Mouse (Mus musculus): ENCODE data around the gene 5730455P16Rik. TPM values are rescaled to one million over a fixed set of nuclear protein-coding genes. Genes with fewer than 3 reads are reported as not detected.

The 5730455P16Rik gene
- polyA plus RNA-seq, 1 experiment from 2014 or later: 17.3 TPM

GRCm38 (mm10) chr11:80351832-80352430 is 25.9 kb downstream of the 5730455P16Rik start:
- DNase-seq (ENCODE audit: low spot score): peak; percentile 96
- no peaks in the 10 kb centered on the region for H3K27me3 ChIP-seq (replicated peaks; ENCODE audit: control insufficient read depth, insufficient read depth, low read length)
- no peak overlapping the region for H3K4me3 ChIP-seq (ENCODE audit: low read depth, low read length)
- 69% methylated on average over 5 of the region's 5 CpGs for WGBS
- ATAC-seq (replicated peaks; ENCODE audit: low FRiP score, low TSS enrichment, low read depth): 0 out of 2 replicates have a peak, but pooled peaks have one; percentile 40
- no peaks in the 10 kb centered on the region for H3K36me3 ChIP-seq (ENCODE audit: control insufficient read depth, insufficient read depth, low read length)
- H3K4me2 ChIP-seq (ENCODE audit: low read length): no peak overlapping the region
- H3K9me3 ChIP-seq (ENCODE audit: control insufficient read depth, low read length): no peaks in the 10 kb centered on the region
- H3K9ac ChIP-seq (ENCODE audit: low read length): no peak overlapping the region
- H3K4me1 ChIP-seq (replicated peaks; ENCODE audit: control insufficient read depth, insufficient read depth, low read length): no peaks in the 10 kb centered on the region
- no peak overlapping the region for H3K27ac ChIP-seq (ENCODE audit: low read depth)

GRCm38 (mm10) chr11:80342482-80342881 is 35.4 kb downstream of the 5730455P16Rik start:
- Histone ChIP-seq H3K27me3 (replicated peaks; ENCODE audit: control insufficient read depth, insufficient read depth, low read length) (no peaks in the 10 kb centered on the region), H3K9me3 (ENCODE audit: control insufficient read depth, low read length) (no peaks in the 10 kb centered on the region), H3K4me2 (ENCODE audit: low read length) (no peak overlapping the region), H3K4me1 (replicated peaks; ENCODE audit: control insufficient read depth, insufficient read depth, low read length) (no peaks in the 10 kb centered on the region), H3K4me3 (ENCODE audit: low read depth, low read length) (no peak overlapping the region), H3K9ac (ENCODE audit: low read length) (no peak overlapping the region), H3K36me3 (ENCODE audit: control insufficient read depth, insufficient read depth, low read length) (no peaks in the 10 kb centered on the region), H3K27ac (ENCODE audit: low read depth) (no peak overlapping the region)
- ATAC-seq (replicated peaks; ENCODE audit: low FRiP score, low TSS enrichment, low read depth): no peak
- 13% methylated on average over 2 of the region's 2 CpGs for WGBS
- DNase-seq (ENCODE audit: low spot score): no peak

GRCm38 (mm10) chr11:80336351-80336730 is 41.5 kb downstream of the 5730455P16Rik start:
- Histone ChIP-seq H3K9ac (ENCODE audit: low read length) (no peak overlapping the region), H3K4me3 (ENCODE audit: low read depth, low read length) (no peak overlapping the region), H3K9me3 (ENCODE audit: control insufficient read depth, low read length) (no peaks in the 10 kb centered on the region), H3K27me3 (replicated peaks; ENCODE audit: control insufficient read depth, insufficient read depth, low read length) (no peaks in the 10 kb centered on the region), H3K27ac (ENCODE audit: low read depth) (no peak overlapping the region), H3K4me1 (replicated peaks; ENCODE audit: control insufficient read depth, insufficient read depth, low read length) (no peaks in the 10 kb centered on the region), H3K36me3 (ENCODE audit: control insufficient read depth, insufficient read depth, low read length) (no peaks in the 10 kb centered on the region), H3K4me2 (ENCODE audit: low read length) (no peak overlapping the region)
- no peak for ATAC-seq (replicated peaks; ENCODE audit: low FRiP score, low TSS enrichment, low read depth)
- DNase-seq (ENCODE audit: low spot score): no peak
- WGBS: 23% methylated on average over 6 of the region's 6 CpGs

- Histone ChIP-seq H3K27me3 (replicated peaks; ENCODE audit: control insufficient read depth, insufficient read depth, low read length) (no peaks in the 10 kb centered on the region), H3K4me2 (ENCODE audit: low read length) (no peak overlapping the region), H3K4me3 (ENCODE audit: low read depth, low read length) (no peak overlapping the region), H3K9me3 (ENCODE audit: control insufficient read depth, low read length) (no peaks in the 10 kb centered on the region), H3K4me1 (replicated peaks; ENCODE audit: control insufficient read depth, insufficient read depth, low read length) (no peaks in the 10 kb centered on the region), H3K9ac (ENCODE audit: low read length) (no peak overlapping the region), H3K27ac (ENCODE audit: low read depth) (no peak overlapping the region), H3K36me3 (ENCODE audit: control insufficient read depth, insufficient read depth, low read length) (no peaks in the 10 kb centered on the region)
- ATAC-seq (replicated peaks; ENCODE audit: low FRiP score, low TSS enrichment, low read depth) (no peak), DNase-seq (ENCODE audit: low spot score) (no peak)
- WGBS: 4% methylated on average over 7 of the region's 7 CpGs
Measured at GRCm38 (mm10) chr11:80335609-80336350, 42.1 kb downstream of the 5730455P16Rik start.

- Histone ChIP-seq H3K27ac (ENCODE audit: low read depth) (no peak overlapping the region), H3K4me1 (replicated peaks; ENCODE audit: control insufficient read depth, insufficient read depth, low read length) (no peaks in the 10 kb centered on the region), H3K4me2 (ENCODE audit: low read length) (no peak overlapping the region), H3K9ac (ENCODE audit: low read length) (no peak overlapping the region), H3K4me3 (ENCODE audit: low read depth, low read length) (no peak overlapping the region), H3K9me3 (ENCODE audit: control insufficient read depth, low read length) (no peaks in the 10 kb centered on the region), H3K27me3 (replicated peaks; ENCODE audit: control insufficient read depth, insufficient read depth, low read length) (no peaks in the 10 kb centered on the region), H3K36me3 (ENCODE audit: control insufficient read depth, insufficient read depth, low read length) (no peaks in the 10 kb centered on the region)
- no peak for ATAC-seq (replicated peaks; ENCODE audit: low FRiP score, low TSS enrichment, low read depth)
- WGBS: 59% methylated on average over 12 of the region's 12 CpGs
- no peak for DNase-seq (ENCODE audit: low spot score)
Measured at GRCm38 (mm10) chr11:80332709-80333400, 45.0 kb downstream of the 5730455P16Rik start.

GRCm38 (mm10) chr11:80324636-80325035 is 53.2 kb downstream of the 5730455P16Rik start:
- no peak for DNase-seq (ENCODE audit: low spot score)
- Histone ChIP-seq H3K4me3 (ENCODE audit: low read depth, low read length) (no peak overlapping the region), H3K36me3 (ENCODE audit: control insufficient read depth, insufficient read depth, low read length) (no peaks in the 10 kb centered on the region), H3K9ac (ENCODE audit: low read length) (no peak overlapping the region), H3K9me3 (ENCODE audit: control insufficient read depth, low read length) (no peaks in the 10 kb centered on the region), H3K27me3 (replicated peaks; ENCODE audit: control insufficient read depth, insufficient read depth, low read length) (no peaks in the 10 kb centered on the region), H3K4me1 (replicated peaks; ENCODE audit: control insufficient read depth, insufficient read depth, low read length) (no peaks in the 10 kb centered on the region), H3K4me2 (ENCODE audit: low read length) (no peak overlapping the region), H3K27ac (ENCODE audit: low read depth) (no peak overlapping the region)
- WGBS: 82% methylated on average over 6 of the region's 6 CpGs
- no peak for ATAC-seq (replicated peaks; ENCODE audit: low FRiP score, low TSS enrichment, low read depth)

- 46% methylated on average over 13 of the region's 13 CpGs for WGBS
- no peak overlapping the region for H3K9ac ChIP-seq (ENCODE audit: low read length)
- H3K4me2 ChIP-seq (ENCODE audit: low read length): no peak overlapping the region
- no peak overlapping the region for H3K27ac ChIP-seq (ENCODE audit: low read depth)
- DNase-seq (ENCODE audit: low spot score) (no peak), ATAC-seq (replicated peaks; ENCODE audit: low FRiP score, low TSS enrichment, low read depth) (no peak)
- no peak overlapping the region for H3K4me3 ChIP-seq (ENCODE audit: low read depth, low read length)
- no peaks in the 10 kb centered on the region for H3K4me1 ChIP-seq (replicated peaks; ENCODE audit: control insufficient read depth, insufficient read depth, low read length)
- H3K9me3 ChIP-seq (ENCODE audit: control insufficient read depth, low read length): no peaks in the 10 kb centered on the region
- H3K36me3 ChIP-seq (ENCODE audit: control insufficient read depth, insufficient read depth, low read length): no peaks in the 10 kb centered on the region
- H3K27me3 ChIP-seq (replicated peaks; ENCODE audit: control insufficient read depth, insufficient read depth, low read length): no peaks in the 10 kb centered on the region
Measured at GRCm38 (mm10) chr11:80323255-80323654, 54.6 kb downstream of the 5730455P16Rik start.

- 62% methylated on average over 10 of the region's 10 CpGs for WGBS
- Histone ChIP-seq H3K9me3 (ENCODE audit: control insufficient read depth, low read length) (no peaks in the 10 kb centered on the region), H3K4me1 (replicated peaks; ENCODE audit: control insufficient read depth, insufficient read depth, low read length) (no peaks in the 10 kb centered on the region), H3K27me3 (replicated peaks; ENCODE audit: control insufficient read depth, insufficient read depth, low read length) (no peaks in the 10 kb centered on the region), H3K9ac (ENCODE audit: low read length) (no peak overlapping the region), H3K36me3 (ENCODE audit: control insufficient read depth, insufficient read depth, low read length) (no peaks in the 10 kb centered on the region), H3K4me2 (ENCODE audit: low read length) (no peak overlapping the region), H3K27ac (ENCODE audit: low read depth) (no peak overlapping the region), H3K4me3 (ENCODE audit: low read depth, low read length) (no peak overlapping the region)
- ATAC-seq (replicated peaks; ENCODE audit: low FRiP score, low TSS enrichment, low read depth) (no peak), DNase-seq (ENCODE audit: low spot score) (no peak)
Measured at GRCm38 (mm10) chr11:80315743-80316639, 61.8 kb downstream of the 5730455P16Rik start.

Measured in intestine, embryonic 14.5 days (tissue).